Mouse (Mus musculus) right cerebral cortex, postnatal 25 days (tissue): ENCODE results near the gene N4bp3.
A peak's percentile ranks its signal among the peaks of the same experiment; 100 is the strongest.
"Not testable (repeated sequence)": the region's sequence is repeated elsewhere in the genome, so short reads cannot be mapped to it uniquely, and the experiment has no call there.

Experiments
- DNase-seq: peaks from one replicate; pipeline ENCODE4 v3.0.0; 2022

The N4bp3 gene

GRCm38 (mm10) chr11:51650691-51651515 lies at the start of gene N4bp3, which contains the start of gene D930048N14Rik:
Gene N4bp3, minus strand, starts transcription at chr11:51650842.
Gene D930048N14Rik, plus strand, starts transcription at chr11:51650954.
- DNase-seq: peak; percentile 44

- DNase-seq: no peak
Measured at GRCm38 (mm10) chr11:51694984-51695383, 44.3 kb upstream of the N4bp3 start.

- DNase-seq: not testable (repeated sequence)
Measured at GRCm38 (mm10) chr11:51690597-51690996, 40.0 kb upstream of the N4bp3 start.

- DNase-seq: no peak
Measured at GRCm38 (mm10) chr11:51689343-51689742, 38.7 kb upstream of the N4bp3 start.

- peak; percentile 100 for DNase-seq
Measured at GRCm38 (mm10) chr11:51688330-51689328, 38.0 kb upstream of the N4bp3 start, which contains the start of gene 0610009B22Rik. Gene 0610009B22Rik, minus strand, starts transcription at chr11:51688874.

GRCm38 (mm10) chr11:51681976-51682374 lies 31.3 kb upstream of the N4bp3 start:
- no peak for DNase-seq

GRCm38 (mm10) chr11:51681324-51681975 lies 30.8 kb upstream of the N4bp3 start:
- peak; percentile 80 for DNase-seq

- DNase-seq: no peak
Measured at GRCm38 (mm10) chr11:51679466-51679865, 28.8 kb upstream of the N4bp3 start.

- DNase-seq: no peak
Measured at GRCm38 (mm10) chr11:51677737-51678418, 27.2 kb upstream of the N4bp3 start.

GRCm38 (mm10) chr11:51675386-51675785 lies 24.7 kb upstream of the N4bp3 start:
- DNase-seq: no peak

- DNase-seq: no peak
Measured at GRCm38 (mm10) chr11:51673291-51673690, 22.6 kb upstream of the N4bp3 start.

GRCm38 (mm10) chr11:51671376-51671775 lies 20.7 kb upstream of the N4bp3 start:
- no peak for DNase-seq

- no peak for DNase-seq
Measured at GRCm38 (mm10) chr11:51670846-51671245, 20.2 kb upstream of the N4bp3 start.

- not testable (repeated sequence) for DNase-seq
Measured at GRCm38 (mm10) chr11:51664747-51665146, 14.1 kb upstream of the N4bp3 start.

- no peak for DNase-seq
Measured at GRCm38 (mm10) chr11:51662632-51663031, 12.0 kb upstream of the N4bp3 start.

GRCm38 (mm10) chr11:51661867-51662365 lies 11.3 kb upstream of the N4bp3 start:
- DNase-seq: no peak

GRCm38 (mm10) chr11:51658705-51659104 lies 8.1 kb upstream of the N4bp3 start:
- peak; percentile 15 for DNase-seq

GRCm38 (mm10) chr11:51658291-51658690 lies 7.6 kb upstream of the N4bp3 start:
- no peak for DNase-seq

GRCm38 (mm10) chr11:51656798-51657521 lies 6.3 kb upstream of the N4bp3 start:
- no peak for DNase-seq

- DNase-seq: no peak
Measured at GRCm38 (mm10) chr11:51654891-51655290, 4.2 kb upstream of the N4bp3 start.

- no peak for DNase-seq
Measured at GRCm38 (mm10) chr11:51653736-51654135, 3.1 kb upstream of the N4bp3 start.
